Mouse (Mus musculus): ENCODE data around the gene Ssrp1.

The Ssrp1 gene

DNA sequence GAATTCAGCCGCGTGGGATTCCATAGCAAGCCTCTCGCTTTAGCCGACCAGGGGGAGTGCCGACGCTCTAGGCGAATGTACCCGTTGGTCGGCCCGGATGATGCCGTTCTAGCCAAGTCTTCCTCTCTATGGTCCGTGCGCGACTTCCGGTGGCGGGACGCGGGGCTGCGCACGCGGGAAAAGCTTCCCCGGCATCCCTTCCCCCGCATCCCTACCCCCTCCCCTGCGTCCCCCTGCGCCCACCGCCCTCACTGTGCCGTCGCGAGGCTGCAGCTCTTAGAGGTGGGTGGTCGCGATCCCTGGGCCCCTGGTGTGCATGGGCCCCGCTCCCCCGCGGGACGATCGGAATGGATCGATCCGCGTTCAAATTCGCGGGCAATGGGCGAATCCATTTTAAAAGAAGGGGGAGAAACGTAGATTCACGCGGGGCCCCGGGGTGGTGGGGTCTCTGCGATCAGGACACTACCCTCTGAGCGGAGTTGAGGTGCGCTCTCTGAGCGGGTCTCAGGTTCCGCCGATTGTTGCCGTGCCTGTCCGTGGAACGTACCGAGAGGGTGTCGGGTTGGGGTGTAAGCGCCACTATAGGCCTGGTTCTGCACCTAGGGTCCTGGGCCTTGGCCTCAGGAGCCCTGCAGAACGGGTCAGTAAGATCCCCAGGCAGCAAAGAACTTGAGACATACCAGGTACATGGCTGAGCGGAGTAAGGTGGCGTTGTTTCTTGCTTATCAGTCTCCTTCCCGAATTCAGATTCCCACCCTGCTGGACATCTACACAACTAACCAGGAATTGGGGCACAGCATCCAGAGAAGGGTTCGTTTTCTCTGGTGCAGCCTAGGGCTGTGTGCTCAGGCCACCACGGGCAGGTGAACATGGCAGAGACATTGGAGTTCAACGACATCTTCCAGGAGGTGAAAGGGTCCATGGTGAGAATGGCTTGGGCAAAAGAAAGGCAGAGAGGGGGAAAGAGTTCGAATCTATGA, at the start of gene Ssrp1, which contains the start of gene P2rx3:
Gene Ssrp1, plus strand, starts transcription at position 188 of the 980 bp plus-strand sequence.
Gene P2rx3, minus strand, starts transcription at position 416 of the 980 bp plus-strand sequence.
- DNase-seq (ENCODE audit: low spot score): peak; percentile 91

DNA sequence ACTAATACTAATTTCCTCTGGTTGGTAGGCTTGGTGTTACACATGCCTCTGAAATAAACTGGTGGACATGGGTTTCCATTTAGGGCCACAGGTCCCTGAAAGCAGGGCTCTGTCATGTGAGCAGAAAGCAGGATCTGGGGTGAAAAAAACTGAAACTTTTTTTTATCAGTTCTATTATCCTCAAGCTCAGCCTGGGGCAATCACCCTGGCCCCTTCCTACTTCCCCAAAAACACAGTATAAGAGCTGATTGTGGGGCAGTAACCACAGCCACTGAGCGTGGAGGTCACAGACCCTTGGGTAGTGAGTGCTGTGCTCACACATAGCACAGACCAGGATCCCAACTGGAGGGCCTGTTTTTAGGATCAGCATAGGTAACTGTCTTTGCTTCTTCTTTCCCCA, 49.1 kb upstream of the Ssrp1 start, which contains the start of gene Prg3:
Gene Prg3, plus strand, starts transcription at position 286 of the 400 bp plus-strand sequence.
- DNase-seq (ENCODE audit: low spot score): no peak

DNA sequence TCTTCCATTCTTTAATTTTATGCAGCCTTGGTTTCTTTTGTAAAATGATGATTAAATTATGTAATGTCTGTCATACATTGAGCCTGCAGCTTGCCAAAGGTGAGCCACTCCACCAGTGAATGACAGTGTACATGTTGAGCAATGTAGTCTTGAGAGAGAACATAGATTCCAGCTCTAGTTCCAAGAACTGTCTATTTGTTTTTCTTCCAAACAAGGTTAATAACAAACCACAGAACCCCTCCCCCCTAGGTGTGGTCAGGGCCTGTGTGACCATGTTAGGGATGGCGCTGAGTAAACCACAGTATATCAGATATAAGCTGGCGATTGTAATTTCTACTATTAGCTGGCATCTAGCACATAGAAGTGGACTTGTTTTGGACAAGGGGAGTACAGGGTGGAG, 40.7 kb upstream of the Ssrp1 start:
- no peak for DNase-seq (ENCODE audit: low spot score)

DNA sequence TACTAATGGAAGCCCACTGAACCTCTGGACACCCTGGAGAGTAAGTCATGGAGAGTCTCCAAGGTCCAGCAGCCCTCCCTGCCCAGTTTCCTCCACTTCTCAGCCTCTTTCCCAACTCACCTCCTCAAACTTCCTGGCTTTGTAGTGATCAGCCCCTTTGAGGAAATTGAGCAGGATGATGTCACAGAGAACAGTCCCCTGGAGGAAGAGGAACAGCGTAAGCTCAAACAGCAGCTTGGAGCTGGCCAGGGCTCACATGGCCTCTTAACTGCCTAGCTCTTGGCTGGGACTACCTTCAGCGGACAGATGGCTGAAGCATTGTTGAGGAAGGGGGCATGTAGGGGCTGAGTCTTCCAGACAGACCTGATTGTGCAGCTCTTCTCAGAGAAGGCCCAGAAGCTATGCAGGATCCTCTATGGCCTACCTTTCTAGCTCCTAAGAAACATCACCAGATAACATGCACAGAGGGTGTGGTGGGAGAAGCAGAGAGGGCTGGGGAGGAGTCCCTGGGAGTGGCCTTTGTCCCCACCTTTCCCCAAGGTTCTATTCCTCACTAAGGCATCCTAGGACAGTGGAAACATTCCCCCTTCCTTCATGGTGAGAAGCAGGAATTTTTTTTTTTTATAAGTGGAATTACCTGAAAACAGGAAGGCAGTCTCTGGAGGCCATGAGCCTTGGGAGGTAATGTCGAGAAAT, 37.4 kb upstream of the Ssrp1 start:
- DNase-seq (ENCODE audit: low spot score): no peak

DNA sequence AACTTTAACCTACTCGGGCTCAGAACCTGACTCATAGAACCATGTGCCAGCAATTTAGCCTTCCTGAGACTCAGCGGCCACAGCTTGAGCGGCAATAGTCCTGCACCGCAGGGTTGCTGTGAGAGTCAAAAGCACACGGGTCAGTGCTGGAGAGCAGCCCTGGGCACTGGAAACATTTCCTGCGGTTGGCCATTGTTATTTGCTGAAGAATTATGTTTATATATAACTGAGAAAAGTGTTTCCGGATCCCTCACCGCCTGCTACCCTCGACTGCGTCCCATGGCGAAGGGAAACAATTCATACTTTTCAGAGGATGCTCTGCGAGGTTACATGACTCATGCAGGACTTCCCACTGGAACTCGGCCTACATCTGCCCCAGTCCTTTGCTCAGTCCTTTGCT, 35.5 kb upstream of the Ssrp1 start:
- DNase-seq (ENCODE audit: low spot score): no peak

DNA sequence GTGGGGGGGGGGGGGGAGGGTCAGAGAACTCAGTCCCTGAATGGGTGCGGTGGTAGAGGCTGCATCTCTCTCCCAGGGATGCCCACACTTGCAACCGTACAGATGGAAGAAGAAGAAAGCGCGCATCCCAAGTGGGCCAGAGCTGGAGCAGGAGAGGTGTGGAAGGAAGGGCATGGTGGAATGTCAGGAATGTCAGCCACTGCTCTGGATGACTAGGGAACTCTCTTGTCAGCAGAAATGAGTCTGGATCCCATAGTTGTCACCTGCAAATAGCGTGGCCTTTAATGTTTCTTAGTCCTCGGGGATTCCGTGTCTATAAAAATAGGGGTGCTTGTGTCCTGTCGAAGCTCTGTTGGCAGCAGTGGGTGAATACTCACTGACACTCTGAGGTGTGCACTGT, 34.5 kb upstream of the Ssrp1 start:
- no peak for DNase-seq (ENCODE audit: low spot score)

DNA sequence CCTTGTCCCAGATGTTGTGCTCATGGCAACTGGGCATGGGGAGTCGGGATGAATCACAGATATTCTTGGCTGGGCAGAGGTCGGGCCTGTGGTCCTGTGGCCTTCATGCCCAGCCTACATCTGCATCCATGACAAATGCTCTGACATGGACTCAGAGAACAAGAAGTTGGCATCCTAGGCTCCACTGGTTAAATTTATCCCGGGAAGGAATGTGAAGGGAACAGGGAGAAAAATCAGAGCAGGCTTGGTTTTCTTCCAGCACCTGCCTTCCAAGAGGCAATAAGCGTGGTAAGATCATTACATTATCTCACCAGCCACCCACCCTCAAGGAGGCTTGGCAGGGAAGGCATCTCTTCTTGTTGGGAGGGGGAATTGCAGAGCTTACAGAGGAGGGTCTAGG, 32.7 kb upstream of the Ssrp1 start:
- DNase-seq (ENCODE audit: low spot score): no peak

DNA sequence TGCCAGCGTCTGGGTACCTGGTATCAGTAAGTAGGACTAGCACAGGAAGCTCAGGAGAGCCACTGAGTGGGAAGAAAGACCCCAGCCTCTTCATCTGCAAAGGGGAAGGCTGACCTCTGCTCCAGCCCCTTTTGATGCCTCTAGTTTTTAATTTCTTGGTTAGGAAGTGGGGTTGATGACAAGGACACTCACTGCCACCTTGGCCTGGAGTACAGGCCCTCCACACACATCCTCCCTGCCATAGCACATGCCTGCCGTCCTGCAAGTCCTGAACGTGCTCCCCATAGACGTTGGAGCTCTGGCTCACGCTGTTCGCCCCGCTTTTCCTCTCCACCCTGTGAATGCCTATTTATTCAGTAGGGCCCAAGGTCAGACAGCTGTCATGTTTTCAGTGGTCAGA, 30.4 kb upstream of the Ssrp1 start:
- DNase-seq (ENCODE audit: low spot score): no peak

DNA sequence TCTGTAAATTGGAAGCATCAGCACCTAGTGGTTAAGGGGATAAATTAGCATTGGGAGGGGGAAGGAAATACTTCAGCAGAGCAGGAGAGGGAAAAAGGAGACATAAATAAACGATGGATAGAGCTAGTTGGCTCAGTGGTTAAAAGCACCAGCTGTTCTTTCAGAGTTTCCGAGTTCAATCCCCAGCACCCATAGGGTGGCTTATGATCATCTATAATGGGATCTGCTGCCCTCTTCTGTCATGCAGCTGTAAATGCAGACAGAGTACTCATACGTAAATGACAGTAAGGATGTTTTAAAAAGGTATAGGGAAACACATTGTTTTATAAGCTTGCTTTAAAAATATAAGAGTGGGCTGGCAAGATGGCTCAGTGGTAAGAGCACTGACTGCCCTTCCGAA, 29.3 kb upstream of the Ssrp1 start:
- no peak for DNase-seq (ENCODE audit: low spot score)

DNA sequence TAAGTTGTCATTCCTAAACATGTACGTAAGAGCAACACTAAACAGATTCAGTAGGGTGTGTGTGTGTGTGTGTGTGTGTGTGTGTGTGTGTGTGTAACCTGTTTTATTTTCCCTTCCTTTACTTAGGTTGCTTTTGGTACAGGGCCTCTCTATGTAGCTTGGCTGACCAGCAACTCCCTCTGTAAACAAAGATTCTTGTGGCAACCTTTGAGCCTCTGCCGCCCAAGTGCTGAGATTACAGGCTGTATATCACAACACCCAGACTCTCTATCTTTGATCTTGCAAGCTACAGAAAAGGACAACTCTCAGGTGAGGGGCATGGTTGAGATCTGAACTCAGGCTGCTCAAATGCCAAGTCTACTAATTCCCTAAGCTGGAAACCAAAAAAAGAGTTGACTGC, 27.8 kb upstream of the Ssrp1 start:
- DNase-seq (ENCODE audit: low spot score): no peak

DNA sequence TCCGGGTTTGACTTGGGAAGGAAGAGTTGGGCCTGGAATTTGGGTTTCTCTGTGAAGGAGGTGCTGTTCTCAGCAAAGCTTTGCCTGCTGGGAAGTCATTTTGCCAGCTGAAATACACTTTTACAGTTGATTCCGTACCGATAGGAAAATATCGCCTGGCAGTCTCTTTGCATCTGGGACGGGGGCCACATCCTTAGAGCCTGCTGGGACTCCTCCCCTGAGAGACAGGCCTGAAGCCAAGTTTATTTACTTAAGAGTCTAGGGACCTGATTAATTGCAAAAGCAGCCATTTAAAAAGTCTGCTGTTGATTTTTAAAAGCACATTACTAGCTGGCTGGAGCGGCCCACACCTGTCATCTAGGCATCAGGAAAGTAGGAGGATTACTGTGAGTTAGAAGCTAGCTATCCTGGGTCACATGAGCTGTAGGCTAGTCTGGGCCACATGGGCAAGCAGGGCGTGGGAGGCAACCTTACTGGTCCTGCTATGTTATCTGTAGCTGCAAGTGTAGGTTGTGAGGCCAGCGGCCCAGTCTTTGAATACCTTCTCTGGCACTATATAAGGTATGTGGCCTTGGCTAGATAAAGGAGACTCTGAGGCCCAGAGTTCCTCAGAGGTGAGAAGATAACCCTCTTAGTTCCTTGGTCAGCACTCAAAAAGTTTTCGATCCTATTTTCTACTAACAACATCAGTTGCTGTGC, 25.0 kb upstream of the Ssrp1 start:
- peak; percentile 51 for DNase-seq (ENCODE audit: low spot score)

DNA sequence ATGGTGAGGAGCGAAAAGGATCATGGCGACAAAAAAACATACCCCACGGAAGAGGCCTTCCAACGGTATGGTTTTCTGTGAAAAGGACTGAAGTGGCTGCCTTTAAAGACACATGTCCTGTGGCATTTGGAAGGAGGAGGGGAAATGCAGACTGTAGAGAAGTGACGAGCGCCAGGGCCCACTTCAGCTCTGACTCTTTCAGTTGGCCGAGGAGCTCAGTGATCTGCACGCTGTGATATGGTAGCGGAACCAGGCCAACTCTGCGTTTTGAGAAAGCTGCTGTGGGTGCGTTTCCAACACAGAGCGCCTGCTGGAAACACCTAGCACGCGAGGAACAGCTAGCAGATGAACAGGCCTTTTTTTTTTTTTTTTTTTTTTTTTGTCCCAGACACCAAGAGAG, 24.4 kb upstream of the Ssrp1 start:
- no peak for DNase-seq (ENCODE audit: low spot score)

DNA sequence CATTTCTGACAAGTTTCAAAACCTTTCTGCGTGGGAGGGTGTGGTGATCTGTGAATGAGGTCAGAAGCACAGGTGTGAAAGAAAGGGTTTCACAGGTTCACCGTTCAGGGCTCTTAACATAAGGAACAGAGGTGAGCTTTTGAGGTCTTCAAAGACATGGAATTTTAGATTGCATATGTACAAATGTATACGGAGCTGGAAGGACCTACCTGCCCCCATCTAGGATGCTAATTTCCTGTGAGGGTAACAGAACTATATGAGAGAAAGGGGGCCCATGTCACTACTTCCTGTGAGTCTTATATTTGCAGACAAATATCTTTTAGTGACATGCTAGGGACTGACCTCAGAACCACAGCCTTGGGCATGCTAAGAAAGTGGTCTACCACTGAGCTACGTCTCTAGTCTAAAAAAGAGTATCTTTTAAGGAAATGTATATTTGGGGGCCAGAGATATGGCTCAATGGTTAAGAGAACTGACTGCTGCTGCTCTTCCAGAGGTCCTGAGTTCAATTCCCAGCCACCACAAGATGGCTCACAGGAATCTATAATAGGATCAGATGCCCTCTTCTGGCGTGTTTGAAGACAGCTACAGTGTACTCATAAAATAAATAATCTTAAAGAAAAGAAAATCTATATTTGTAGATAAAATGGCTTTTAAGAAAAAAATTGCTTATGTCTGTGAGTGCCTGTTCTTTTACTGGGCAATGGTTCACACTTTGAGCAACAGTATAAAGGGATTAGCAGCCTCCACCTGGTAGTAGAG, 23.0 kb upstream of the Ssrp1 start:
- no peak for DNase-seq (ENCODE audit: low spot score)

DNA sequence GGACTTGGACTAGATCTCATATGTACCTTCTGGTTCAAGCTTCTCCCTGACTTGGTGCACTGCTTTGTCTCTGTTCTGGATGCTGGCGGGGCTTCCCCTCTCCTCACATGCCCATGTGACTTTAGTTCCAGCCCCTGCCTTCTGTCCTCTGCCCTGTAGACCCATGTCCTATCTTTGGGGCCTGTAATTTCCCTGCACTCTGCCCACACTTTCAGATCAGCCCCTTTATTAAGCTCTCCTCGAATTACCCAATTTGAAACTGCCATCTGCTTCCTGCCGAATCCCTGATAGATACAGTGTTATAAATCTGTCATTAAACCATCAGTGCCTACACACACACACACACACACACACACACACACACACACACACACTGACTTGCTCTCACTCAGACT, 22.4 kb upstream of the Ssrp1 start:
- no peak for DNase-seq (ENCODE audit: low spot score)

DNA sequence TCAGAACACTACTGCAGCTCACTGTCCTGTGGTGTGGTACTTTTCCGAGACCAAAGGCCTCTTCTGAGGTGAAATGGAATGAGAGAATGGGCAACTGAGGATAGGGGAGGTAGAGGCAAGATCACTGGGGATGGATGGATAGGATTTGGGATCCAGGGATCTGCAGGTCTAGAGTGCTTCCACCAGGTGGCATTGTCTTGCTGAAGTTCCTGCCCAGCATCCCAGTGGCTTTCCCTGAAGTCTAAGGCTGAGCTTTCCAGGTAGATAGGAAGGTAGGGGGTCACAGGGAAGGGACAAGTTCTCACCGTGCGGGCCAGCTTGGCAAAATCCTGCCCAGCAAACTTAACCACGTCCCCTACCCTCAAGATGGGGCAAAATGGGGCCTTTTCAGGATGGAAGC, 15.0 kb upstream of the Ssrp1 start:
- no peak for DNase-seq (ENCODE audit: low spot score)

DNA sequence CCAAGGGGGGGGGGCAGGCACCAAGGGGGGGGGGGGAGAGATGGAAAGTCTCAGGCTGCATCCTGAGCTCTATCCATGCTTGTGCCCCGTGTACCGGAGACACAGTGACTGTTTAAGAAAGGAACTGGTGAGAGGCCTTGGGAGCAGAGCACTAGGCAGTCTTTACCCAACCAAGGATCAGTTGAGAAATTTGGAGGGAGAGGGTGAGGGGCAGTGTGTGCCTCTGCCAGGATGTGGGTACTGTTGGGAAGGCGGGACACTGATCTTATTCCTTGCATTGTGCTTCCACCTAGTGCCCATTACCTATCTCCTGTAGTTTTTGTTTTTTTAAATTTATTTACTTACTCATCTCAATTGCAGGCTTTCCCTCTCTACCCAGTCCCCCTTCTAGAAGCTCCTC, 10.9 kb upstream of the Ssrp1 start:
- DNase-seq (ENCODE audit: low spot score): no peak

DNA sequence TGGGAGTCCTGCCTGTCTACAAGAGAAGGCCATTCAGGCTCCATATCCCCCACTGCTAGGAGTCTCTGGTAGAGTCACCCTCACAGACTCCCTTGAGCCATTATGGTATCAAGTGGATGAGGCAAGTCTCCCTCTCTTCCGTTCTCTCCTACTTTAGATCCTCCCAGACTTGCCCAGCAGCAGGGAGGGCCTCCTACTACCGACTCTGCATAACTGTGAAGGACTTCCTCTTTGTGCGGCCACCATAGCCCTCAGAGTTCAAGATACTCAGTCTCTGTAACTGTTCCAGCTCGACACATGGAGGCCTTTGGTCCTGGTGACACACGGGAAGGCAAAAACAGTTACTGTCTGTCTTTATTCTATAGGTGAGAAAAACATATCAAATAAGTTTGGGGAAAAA, 9.8 kb upstream of the Ssrp1 start:
- DNase-seq (ENCODE audit: low spot score): no peak

DNA sequence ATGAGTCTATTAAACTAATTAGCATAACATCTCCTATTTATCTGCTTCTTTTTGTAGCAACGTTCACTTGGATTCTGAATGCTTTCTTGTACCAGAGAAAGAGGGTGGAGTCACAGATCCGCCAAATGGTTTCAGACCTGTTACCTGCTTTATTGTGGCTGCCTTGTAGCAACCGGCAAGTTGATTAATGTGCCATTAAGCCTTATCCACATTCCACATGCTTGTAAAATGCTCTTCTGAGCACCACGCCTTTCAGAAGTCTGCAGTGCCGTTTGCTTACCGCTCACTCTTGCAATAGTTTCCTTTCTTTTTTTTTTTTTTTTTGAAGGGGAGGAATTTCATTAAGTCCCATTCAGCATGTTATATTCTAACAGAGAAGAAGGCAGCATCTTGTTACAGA, 7.1 kb upstream of the Ssrp1 start:
- no peak for DNase-seq (ENCODE audit: low spot score)

DNA sequence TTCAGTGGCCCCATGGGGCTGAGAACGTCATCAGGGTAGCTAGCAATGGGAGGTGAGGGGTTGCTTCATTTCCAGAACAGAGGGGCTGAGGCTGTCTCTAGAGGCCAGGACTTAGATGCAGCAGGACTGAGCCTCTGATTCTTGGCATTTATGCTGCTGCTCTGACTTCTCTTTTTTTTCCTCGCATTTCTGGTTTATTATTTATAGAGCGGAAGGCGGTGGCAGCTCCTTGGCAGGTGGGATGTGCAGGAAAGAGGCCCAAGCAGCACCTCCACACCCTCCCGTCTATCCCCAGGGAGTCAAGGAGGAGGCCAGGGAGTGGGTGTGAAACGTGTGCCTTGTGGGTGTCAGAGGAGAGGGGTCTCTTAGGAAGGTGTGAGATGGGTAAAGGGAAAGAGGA, 6.0 kb upstream of the Ssrp1 start:
- DNase-seq (ENCODE audit: low spot score): no peak

DNA sequence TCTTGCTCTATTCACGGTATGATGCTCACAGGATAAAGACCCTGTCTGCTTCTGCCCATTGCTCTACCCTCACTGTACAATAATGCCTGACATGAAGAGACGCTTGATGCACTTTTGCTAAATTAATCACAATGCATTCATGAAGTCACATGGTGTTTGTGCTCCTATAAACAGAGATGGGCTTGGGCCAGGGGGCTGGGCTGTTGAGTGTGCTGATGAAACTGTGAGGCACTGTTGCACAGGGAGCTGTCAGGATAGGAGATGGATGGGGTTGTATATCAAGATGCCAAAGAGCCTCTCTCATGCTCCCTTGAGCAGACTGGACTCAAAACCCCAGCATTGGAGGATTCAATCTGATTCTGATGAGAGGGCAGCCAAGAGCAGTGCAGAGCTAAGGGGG, 3.9 kb upstream of the Ssrp1 start:
- DNase-seq (ENCODE audit: low spot score): no peak

DNA sequence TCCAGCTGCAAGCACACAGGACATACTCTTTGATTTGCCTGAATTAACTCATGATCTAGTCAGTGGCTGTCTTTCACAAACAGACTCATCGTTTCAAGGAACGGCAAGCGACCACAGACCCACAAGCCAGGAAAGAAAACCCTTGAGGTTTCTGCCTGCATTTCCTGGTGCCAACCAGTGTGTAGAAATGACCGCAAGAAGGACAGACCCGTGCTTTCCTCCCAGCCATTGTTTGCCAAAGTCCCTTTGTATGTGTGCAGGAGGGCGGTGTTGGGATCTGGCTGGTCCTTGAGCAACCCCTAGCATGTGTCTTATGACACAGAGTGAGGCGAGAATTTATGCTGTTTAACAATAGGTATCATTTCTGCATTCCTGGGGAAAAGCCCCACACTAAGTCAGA, 2.9 kb upstream of the Ssrp1 start:
- no peak for DNase-seq (ENCODE audit: low spot score)

DNA sequence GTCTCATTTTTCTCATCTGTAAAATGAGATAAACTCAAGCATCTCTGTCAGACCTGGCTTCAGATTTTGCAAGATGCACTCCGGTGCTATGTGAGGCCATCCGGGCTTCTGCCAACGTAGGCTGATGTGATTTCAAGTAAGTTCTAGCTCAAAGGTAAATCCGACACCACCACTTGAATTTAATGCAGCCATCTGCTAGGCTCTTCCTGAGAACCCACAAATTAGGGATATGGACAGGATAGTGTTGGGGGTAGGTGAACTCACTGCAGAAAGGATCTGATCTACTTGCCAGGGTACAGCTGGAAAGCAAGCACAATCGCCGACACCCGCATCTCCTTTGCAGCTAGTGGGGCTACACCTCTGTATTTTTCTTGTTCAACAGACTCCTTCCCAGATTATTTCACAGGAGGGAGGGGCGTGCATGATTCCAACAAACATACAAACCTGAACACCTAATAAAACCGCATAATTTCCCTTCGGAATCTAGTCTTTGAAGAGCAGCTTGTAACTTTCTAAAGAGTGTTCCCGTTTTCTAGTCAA, 457 bp upstream of the Ssrp1 start:
- DNase-seq (ENCODE audit: low spot score): no peak

Measured in testis, postnatal 10 days (tissue).